ENCODE assay signal across 32 mouse cellular contexts in the genomic region with DNA sequence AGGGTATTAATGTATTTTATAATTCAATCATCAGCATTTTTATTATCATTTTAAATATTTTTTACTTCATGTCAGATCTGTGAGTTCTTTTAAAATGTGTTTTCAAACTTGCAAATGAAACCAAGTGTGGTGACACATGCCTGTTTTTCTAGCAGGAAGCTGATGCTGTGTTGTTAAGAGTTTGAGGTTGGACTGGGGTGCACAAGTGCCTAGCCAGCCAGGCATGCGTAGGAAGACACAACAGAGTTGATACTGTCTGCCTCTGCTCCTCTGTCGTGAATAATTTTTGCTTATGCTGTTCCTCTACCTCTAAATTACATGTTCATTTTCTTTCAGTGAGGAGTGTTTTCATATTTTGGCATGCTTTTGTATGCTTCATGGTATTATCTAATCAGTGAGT.
A peak's percentile ranks its signal among the peaks of the same experiment; 100 is the strongest.
DNase-seq lines count a peak whose midpoint lies in the region; ATAC-seq lines count a peak whose summit lies in the region.
"Had no signal": no experiment of that assay in that cellular context is flagged by ENCODE, and none has a peak within 500 bp of the region (broad histone marks: within the 10 kb centered on the region; RNA-seq: fewer than 3 reads in every experiment).

No protein-coding gene starts in this region.

- H3K4me3 ChIP-seq in midbrain, embryonic 11.5 days (ENCODE audit: low read depth, low read length): no peak overlapping the region
- H3K4me3 ChIP-seq in midbrain, embryonic 13.5 days (replicated peaks): no peak overlapping the region
- H3K4me3 ChIP-seq in kidney, embryonic 14.5 days (ENCODE audit: low read length): no peak overlapping the region
- no peak overlapping the region for H3K4me3 ChIP-seq in liver, embryonic 11.5 days (ENCODE audit: low read depth, low read length)
- H3K4me3 ChIP-seq: forebrain, embryonic 13.5 days; heart, embryonic 13.5 days; hindbrain, embryonic 10.5 days; hindbrain, embryonic 15.5 days; intestine, embryonic 15.5 days; limb, embryonic 13.5 days; liver, embryonic 12.5 days; myocyte had no signal

- H3K9ac ChIP-seq in midbrain, embryonic 11.5 days (ENCODE audit: low read length): no peak overlapping the region
- no peak overlapping the region for H3K9ac ChIP-seq in midbrain, embryonic 13.5 days (replicated peaks)
- no peak overlapping the region for H3K9ac ChIP-seq in kidney, embryonic 14.5 days (ENCODE audit: low read depth, low read length)
- H3K9ac ChIP-seq in liver, embryonic 11.5 days (ENCODE audit: low read depth, low read length): no peak overlapping the region
- H3K9ac ChIP-seq: forebrain, embryonic 13.5 days; heart, embryonic 13.5 days; hindbrain, embryonic 15.5 days; intestine, embryonic 15.5 days; limb, embryonic 13.5 days; liver, embryonic 12.5 days; liver, postnatal 0 days had no signal

- no peak for ATAC-seq in midbrain, embryonic 11.5 days (ENCODE audit: low FRiP score)
- no peak for ATAC-seq in midbrain, embryonic 13.5 days
- peak; percentile 87 for ATAC-seq in CD4-positive, CD25-positive, alpha-beta regulatory T cell, adult 4 months
- ATAC-seq in inflammation-experienced regulatory T-cells, adult 6 months: peak; percentile 82
- ATAC-seq in kidney, embryonic 14.5 days (ENCODE audit: low FRiP score, low TSS enrichment): no peak
- ATAC-seq in liver, embryonic 11.5 days (replicated peaks; ENCODE audit: low FRiP score): no peak
- ATAC-seq: forebrain, embryonic 13.5 days; intestine, embryonic 15.5 days; liver, embryonic 12.5 days; liver, postnatal 0 days; midbrain, embryonic 16.5 days had no signal

- no peaks in the 10 kb centered on the region for H3K9me3 ChIP-seq in midbrain, embryonic 11.5 days (ENCODE audit: control insufficient read depth, low read length)
- H3K9me3 ChIP-seq in midbrain, embryonic 13.5 days: no peaks in the 10 kb centered on the region
- H3K9me3 ChIP-seq in kidney, embryonic 14.5 days (ENCODE audit: control insufficient read depth, low read length): no peaks in the 10 kb centered on the region
- no peaks in the 10 kb centered on the region for H3K9me3 ChIP-seq in liver, embryonic 11.5 days (ENCODE audit: control insufficient read depth, low read length)
- H3K9me3 ChIP-seq: forebrain, embryonic 13.5 days; heart, embryonic 13.5 days; hindbrain, embryonic 10.5 days; hindbrain, embryonic 15.5 days; intestine, embryonic 15.5 days; limb, embryonic 13.5 days; liver, embryonic 12.5 days had no signal

- H3K36me3 ChIP-seq in midbrain, embryonic 11.5 days (ENCODE audit: control insufficient read depth, insufficient read depth, low read length): no peaks in the 10 kb centered on the region
- no peaks in the 10 kb centered on the region for H3K36me3 ChIP-seq in midbrain, embryonic 13.5 days
- no peaks in the 10 kb centered on the region for H3K36me3 ChIP-seq in kidney, embryonic 14.5 days (ENCODE audit: control insufficient read depth, insufficient read depth, low read length)
- no peaks in the 10 kb centered on the region for H3K36me3 ChIP-seq in liver, embryonic 11.5 days (ENCODE audit: control insufficient read depth, insufficient read depth, low read length)
- H3K36me3 ChIP-seq: heart, embryonic 13.5 days; hindbrain, embryonic 10.5 days; hindbrain, embryonic 15.5 days; intestine, embryonic 15.5 days; limb, embryonic 13.5 days; liver, embryonic 12.5 days had no signal

- no peaks in the 10 kb centered on the region for H3K27me3 ChIP-seq in midbrain, embryonic 11.5 days (ENCODE audit: control insufficient read depth, insufficient read depth, low read length)
- H3K27me3 ChIP-seq in midbrain, embryonic 13.5 days: no peaks in the 10 kb centered on the region
- H3K27me3 ChIP-seq in kidney, embryonic 14.5 days (ENCODE audit: control insufficient read depth, insufficient read depth, low read length): no peaks in the 10 kb centered on the region
- no peaks in the 10 kb centered on the region for H3K27me3 ChIP-seq in liver, embryonic 11.5 days (replicated peaks; ENCODE audit: control insufficient read depth, insufficient read depth, low read length)
- H3K27me3 ChIP-seq: forebrain, embryonic 13.5 days; heart, embryonic 13.5 days; hindbrain, embryonic 15.5 days; intestine, embryonic 15.5 days; limb, embryonic 13.5 days; liver, embryonic 12.5 days had no signal

- WGBS in midbrain, embryonic 11.5 days: 81% methylated on average over 2 of the region's 2 CpGs
- WGBS in midbrain, embryonic 13.5 days: 92% methylated on average over 2 of the region's 2 CpGs
- 78% methylated on average over 2 of the region's 2 CpGs for WGBS in kidney, embryonic 14.5 days
- 55% methylated on average over 2 of the region's 2 CpGs for WGBS in liver, embryonic 11.5 days

- H3K4me1 ChIP-seq in midbrain, embryonic 11.5 days (ENCODE audit: control insufficient read depth, insufficient read depth, low read length): no peaks in the 10 kb centered on the region
- no peaks in the 10 kb centered on the region for H3K4me1 ChIP-seq in midbrain, embryonic 13.5 days (replicated peaks)
- peaks cover 10% of the 10 kb centered on the region; the same call in 1 of the 2 replicates for H3K4me1 ChIP-seq in kidney, embryonic 14.5 days (ENCODE audit: control insufficient read depth, insufficient read depth, low read length)
- H3K4me1 ChIP-seq in liver, embryonic 11.5 days (replicated peaks; ENCODE audit: control insufficient read depth, insufficient read depth, low read length): no peaks in the 10 kb centered on the region
- H3K4me1 ChIP-seq: forebrain, embryonic 13.5 days; intestine, embryonic 15.5 days; liver, embryonic 12.5 days had no signal

- peak; percentile 70 for DNase-seq in midbrain, embryonic 11.5 days (ENCODE audit: low spot score, missing footprints)
- DNase-seq in liver, embryonic 11.5 days (ENCODE audit: low spot score): no peak
- DNase-seq in adipocyte (ENCODE audit: low spot score): no peak
- DNase-seq: adrenal gland, adult 8-10 months; B cell, adult 2 months; cerebellum, adult 8-10 months; cerebellum, postnatal 25 days; gastrocnemius, postnatal 25 days; heart, adult 18-20 months; heart, postnatal 10 days; kidney, adult 2 months; kidney, postnatal 4 days; liver, postnatal 0 days; retina, postnatal 1 day; right cerebral cortex, postnatal 25 days; spleen, adult 18-20 months had no signal

- H3K4me2 ChIP-seq in midbrain, embryonic 11.5 days: no peak overlapping the region
- no peak overlapping the region for H3K4me2 ChIP-seq in midbrain, embryonic 13.5 days (replicated peaks)
- H3K4me2 ChIP-seq in kidney, embryonic 14.5 days (replicated peaks; ENCODE audit: low read depth, low read length): no peak overlapping the region
- H3K4me2 ChIP-seq in liver, embryonic 11.5 days: no peak overlapping the region
- H3K4me2 ChIP-seq: forebrain, embryonic 13.5 days; heart, embryonic 13.5 days; hindbrain, embryonic 15.5 days; intestine, embryonic 15.5 days; limb, embryonic 13.5 days; liver, embryonic 12.5 days had no signal

- no peak overlapping the region for H3K27ac ChIP-seq in midbrain, embryonic 11.5 days (ENCODE audit: low read depth, low read length)
- no peak overlapping the region for H3K27ac ChIP-seq in midbrain, embryonic 13.5 days
- no peak overlapping the region for H3K27ac ChIP-seq in kidney, embryonic 14.5 days (ENCODE audit: low read depth, low read length)
- no peak overlapping the region for H3K27ac ChIP-seq in liver, embryonic 11.5 days (ENCODE audit: low read depth, low read length)
- H3K27ac ChIP-seq: forebrain, embryonic 13.5 days; hindbrain, embryonic 10.5 days; hindbrain, embryonic 15.5 days; intestine, embryonic 15.5 days; kidney, postnatal 0 days; limb, embryonic 13.5 days; liver, embryonic 12.5 days; macrophage; stomach, postnatal 0 days had no signal

Comparison
In these comparisons a context has a peak if more than half of its experiments do, and no peak if none do; other contexts are left out.
1. ATAC-seq: peak in CD4-positive, CD25-positive, alpha-beta regulatory T cell, adult 4 months (single experiment) and inflammation-experienced regulatory T-cells, adult 6 months (single experiment); none in midbrain, embryonic 11.5 days (single experiment), midbrain, embryonic 13.5 days (single experiment), kidney, embryonic 14.5 days (single experiment) and liver, embryonic 11.5 days (single experiment).